Mouse (Mus musculus) liver, embryonic 13.5 days (tissue): ENCODE measurements around the gene Zbtb8a. TPM values are rescaled to one million over a fixed set of nuclear protein-coding genes. Genes with fewer than 3 reads are reported as not detected.

ENCODE experiments used
- ATAC-seq: fragments of 200-750 bp; cut with Nextera tagmentation; 2 replicates; pipeline ENCODE4 v1.8.0; 2017; ENCODE audit warnings: low read depth, mild to moderate bottlenecking, moderate number of reproducible peaks, moderate library complexity
- DNase-seq: peaks from one replicate; pipeline ENCODE4 v3.0.0; 2022
- H3K27ac ChIP-seq: fragments of 300-500 bp; sonication (generic); 2 replicates; pipeline ENCODE4 v1.5.1; 2015; ENCODE audit warnings: moderate library complexity, mild to moderate bottlenecking, inconsistent platforms
- H3K27me3 ChIP-seq: fragments of 300-500 bp; sonication (generic); 2 replicates; pipeline ENCODE4 v1.6.1; 2015; ENCODE audit warnings: mild to moderate bottlenecking, inconsistent platforms
- H3K36me3 ChIP-seq: fragments of 300-500 bp; sonication (generic); 2 replicates; pipeline ENCODE4 v1.6.1; 2015; ENCODE audit warnings: mild to moderate bottlenecking, inconsistent platforms
- H3K4me1 ChIP-seq: fragments of 300-500 bp; sonication (generic); replicated peaks from 2 replicates; pipeline ENCODE4 v1.6.1; 2015; ENCODE audit warnings: inconsistent platforms
- H3K4me2 ChIP-seq: fragments of 300-500 bp; sonication (generic); 2 replicates; pipeline ENCODE4 v1.6.1; 2015; ENCODE audit warnings: inconsistent platforms, mild to moderate bottlenecking, moderate library complexity
- H3K4me3 ChIP-seq: fragments of 300-500 bp; sonication (generic); replicated peaks from 2 replicates; pipeline ENCODE4 v1.5.1; 2015; ENCODE audit warnings: mild to moderate bottlenecking, inconsistent platforms
- H3K9ac ChIP-seq: fragments of 300-500 bp; sonication (generic); 2 replicates; pipeline ENCODE4 v1.6.1; 2015; ENCODE audit warnings: mild to moderate bottlenecking, inconsistent platforms
- H3K9me3 ChIP-seq: fragments of 300-500 bp; sonication (generic); replicated peaks from 2 replicates; pipeline ENCODE4 v1.6.1; 2016; ENCODE audit warnings: inconsistent platforms
- WGBS: fragments of 180-500 bp; shearing (Covaris S2); methylation state at CpG from one replicate; pipeline ENCODE4 v1.1.7; 2015; ENCODE audit not compliant: insufficient replicate concordance; 5-methylcytosine and 5-hydroxymethylcytosine counted together
- polyA plus RNA-seq: library from polyadenylated mRNA; unstranded; fragments of >200 nt; fragmentation: Nextera tagmentation; extraction: Ambion mirVana; gene quantifications from 2 replicates; pipeline ENCODE4 v1.2.1, GENCODE M21; 2015

Gene Zbtb8a
- polyA plus RNA-seq, 1 experiment from 2014 or later = 2.4 TPM

DNA sequence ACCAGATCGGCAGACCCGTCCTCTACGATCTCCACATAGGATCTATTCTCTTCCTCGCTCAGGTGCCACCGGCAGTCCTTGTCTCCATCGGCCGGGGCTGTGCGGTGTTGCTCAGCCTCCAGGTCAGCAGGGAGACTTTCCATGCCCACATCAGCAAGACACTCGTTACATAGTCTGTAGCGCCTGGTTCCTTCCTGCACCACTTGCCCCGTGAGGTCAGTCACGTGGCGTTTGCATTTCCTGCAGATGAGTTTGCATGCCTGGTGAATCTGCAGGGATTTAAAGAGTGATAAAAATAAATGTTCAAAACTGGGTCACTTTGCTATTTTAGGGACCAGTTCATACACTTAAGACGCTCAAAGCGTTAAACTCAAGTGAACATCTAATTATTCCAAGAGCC, 23.7 kb downstream of the Zbtb8a start:
- H3K4me1 ChIP-seq = peaks cover 8% of the 10 kb centered on the region
- H3K36me3 ChIP-seq = peaks cover 13% of the 10 kb centered on the region; the same call in 1 of the 2 replicates
- H3K27me3 ChIP-seq = no peaks in the 10 kb centered on the region
- no peak overlapping the region for H3K9ac ChIP-seq
- H3K4me3 ChIP-seq = no peak overlapping the region
- 64% methylated on average over 15 of the region's 15 CpGs for WGBS
- ATAC-seq (no peak), DNase-seq (no peak)
- H3K9me3 ChIP-seq = no peaks in the 10 kb centered on the region
- H3K27ac ChIP-seq = no peak overlapping the region
- H3K4me2 ChIP-seq = no peak overlapping the region

DNA sequence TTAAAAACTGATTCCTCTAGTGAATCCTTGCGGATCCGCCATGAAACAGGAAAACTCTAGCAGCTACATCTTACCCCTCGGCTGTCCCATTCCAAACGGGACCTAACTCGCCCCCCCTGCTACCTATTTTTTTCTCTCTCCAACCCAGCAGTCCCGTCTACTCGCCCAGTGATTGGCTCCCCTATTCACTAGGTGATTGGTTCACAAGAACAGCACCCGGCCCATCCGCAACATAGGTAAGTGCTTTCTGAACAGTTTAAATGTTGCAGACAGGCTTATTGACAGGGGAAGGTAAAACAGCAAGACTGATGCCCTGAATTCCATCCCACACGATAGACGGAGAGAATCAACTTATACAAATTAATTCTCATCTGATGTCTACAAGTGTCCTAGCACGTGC, 24.7 kb downstream of the Zbtb8a start:
- no peak for ATAC-seq

DNA sequence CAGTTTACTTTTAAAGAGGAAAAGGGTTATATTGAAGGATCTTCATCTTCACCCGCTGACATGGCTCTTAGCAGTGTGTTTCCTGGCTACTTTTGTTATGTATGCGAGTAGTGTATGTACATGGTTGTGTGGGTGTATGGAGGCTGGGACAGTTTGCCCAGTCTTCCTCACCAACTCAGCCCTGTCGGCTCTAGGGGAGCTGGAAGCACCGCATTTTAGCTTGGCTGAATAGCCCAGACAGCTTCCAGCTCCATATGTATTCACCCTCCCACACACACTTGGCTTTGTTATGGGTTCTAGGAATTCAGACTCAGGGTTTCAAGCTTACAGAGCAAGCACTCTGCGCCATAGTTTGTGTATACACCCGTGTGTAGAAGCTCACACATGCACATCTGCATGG, 26.8 kb downstream of the Zbtb8a start:
- Histone ChIP-seq H3K36me3 (peaks cover 21% of the 10 kb centered on the region), H3K27ac (no peak overlapping the region), H3K9ac (no peak overlapping the region), H3K4me2 (no peak overlapping the region), H3K9me3 (no peaks in the 10 kb centered on the region), H3K4me1 (peaks cover 8% of the 10 kb centered on the region), H3K4me3 (no peak overlapping the region), H3K27me3 (no peaks in the 10 kb centered on the region)
- ATAC-seq (0 out of 2 replicates have a peak, but pooled peaks have one; percentile 26), DNase-seq (no peak)
- 62% methylated on average over 6 of the region's 6 CpGs for WGBS

More for the DNA sequence above, 24.7 kb downstream of the Zbtb8a start:
- Histone ChIP-seq H3K4me1 (peaks cover 8% of the 10 kb centered on the region), H3K9me3 (no peaks in the 10 kb centered on the region), H3K27me3 (no peaks in the 10 kb centered on the region), H3K4me3 (no peak overlapping the region), H3K4me2 (no peak overlapping the region), H3K9ac (no peak overlapping the region), H3K27ac (no peak overlapping the region), H3K36me3 (peaks cover 13% of the 10 kb centered on the region; the same call in 1 of the 2 replicates)
- 85% methylated on average over 12 of the region's 12 CpGs for WGBS
- no peak for DNase-seq

DNA sequence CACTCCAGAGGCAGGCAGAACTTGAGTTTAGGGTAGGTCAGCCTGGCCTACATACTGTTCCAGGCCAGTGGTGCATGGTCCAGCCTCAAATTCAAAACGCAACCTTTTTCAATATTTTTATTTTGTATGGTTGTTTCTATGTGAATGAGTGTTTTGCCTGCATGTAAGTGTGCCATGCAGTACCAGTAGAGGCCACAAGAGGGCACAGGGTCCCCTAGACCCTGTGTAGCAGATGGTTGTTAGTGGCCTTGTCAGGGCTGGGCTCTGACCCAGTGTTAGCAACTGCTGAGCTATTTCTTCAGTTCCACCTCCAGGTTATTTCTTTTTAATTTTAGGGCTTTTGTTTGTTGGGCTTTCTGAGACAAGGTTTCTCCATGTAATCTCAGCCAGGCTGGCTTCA, 27.3 kb downstream of the Zbtb8a start:
- DNase-seq (no peak), ATAC-seq (peak; percentile 78; the same call in 1 of the 2 replicates)
- Histone ChIP-seq H3K4me1 (peaks cover 8% of the 10 kb centered on the region), H3K36me3 (peaks cover 19% of the 10 kb centered on the region), H3K9me3 (no peaks in the 10 kb centered on the region), H3K27ac (no peak overlapping the region), H3K4me2 (no peak overlapping the region), H3K9ac (no peak overlapping the region), H3K27me3 (no peaks in the 10 kb centered on the region), H3K4me3 (no peak overlapping the region)
- WGBS = 5% methylated on average over 1 of the region's 1 CpGs

DNA sequence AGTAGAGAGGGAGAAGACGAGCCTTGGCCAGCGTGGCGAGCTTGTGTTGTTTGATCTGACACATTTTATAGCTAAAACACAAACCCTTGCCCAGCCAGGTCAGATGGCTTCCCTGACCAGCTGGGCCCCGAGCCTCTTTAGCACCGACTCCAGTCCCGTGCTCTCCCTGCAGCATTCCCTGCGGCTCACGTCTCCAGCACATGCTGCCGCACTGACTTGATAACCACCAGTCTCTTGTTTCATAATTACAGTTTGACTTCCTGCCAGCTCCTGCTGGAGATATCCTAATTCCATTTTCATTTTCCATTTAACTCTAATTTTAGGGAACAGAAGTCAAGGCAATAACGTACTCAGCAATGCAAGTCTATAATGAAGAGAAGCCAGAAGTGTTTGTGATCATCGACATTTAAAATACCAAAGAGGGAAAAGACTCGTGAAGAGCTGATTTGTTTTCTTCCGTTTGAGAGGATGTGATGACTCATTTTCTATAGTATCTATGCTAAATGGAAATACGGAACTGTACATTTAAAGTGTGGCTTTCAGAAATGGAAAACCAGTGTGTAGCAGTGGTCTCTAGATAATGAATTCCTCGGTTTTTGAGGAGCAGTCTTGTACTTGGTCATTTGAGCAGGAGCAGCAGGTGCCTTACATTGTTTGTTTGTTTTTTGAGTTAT, 31.3 kb downstream of the Zbtb8a start:
- peaks cover 46% of the 10 kb centered on the region for H3K36me3 ChIP-seq
- H3K27me3 ChIP-seq = no peaks in the 10 kb centered on the region
- no peaks in the 10 kb centered on the region for H3K4me1 ChIP-seq
- no peak overlapping the region for H3K4me3 ChIP-seq
- peak overlapping the region; percentile 32; the same call in 1 of the 2 replicates for H3K27ac ChIP-seq
- no peak for DNase-seq
- no peaks in the 10 kb centered on the region for H3K9me3 ChIP-seq
- no peak overlapping the region for H3K4me2 ChIP-seq
- no peak for ATAC-seq
- no peak overlapping the region for H3K9ac ChIP-seq
- 77% methylated on average over 15 of the region's 15 CpGs for WGBS

DNA sequence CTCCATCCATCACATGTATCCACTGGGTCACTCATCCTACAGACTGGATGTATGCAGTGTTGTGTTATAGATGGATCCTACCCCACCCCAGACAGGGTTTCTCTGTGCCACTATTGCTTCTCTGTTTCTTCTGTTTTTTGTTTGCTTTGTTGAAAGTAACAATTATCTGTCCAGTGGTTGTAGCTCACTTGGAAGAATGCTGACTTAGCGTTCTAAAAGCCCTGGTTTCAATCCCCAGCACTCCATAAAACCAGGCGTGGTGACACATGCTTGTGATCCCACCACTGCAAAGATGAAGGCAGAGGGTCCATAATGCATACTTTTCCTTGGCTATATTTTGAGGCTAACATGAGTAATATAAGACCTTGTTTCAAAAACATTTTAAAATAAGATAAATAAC, 35.2 kb downstream of the Zbtb8a start:
- H3K36me3 ChIP-seq = peaks cover 48% of the 10 kb centered on the region
- WGBS = 81% methylated on average over 2 of the region's 2 CpGs
- H3K27ac ChIP-seq = peak overlapping the region; percentile 27; the same call in 1 of the 2 replicates

DNA sequence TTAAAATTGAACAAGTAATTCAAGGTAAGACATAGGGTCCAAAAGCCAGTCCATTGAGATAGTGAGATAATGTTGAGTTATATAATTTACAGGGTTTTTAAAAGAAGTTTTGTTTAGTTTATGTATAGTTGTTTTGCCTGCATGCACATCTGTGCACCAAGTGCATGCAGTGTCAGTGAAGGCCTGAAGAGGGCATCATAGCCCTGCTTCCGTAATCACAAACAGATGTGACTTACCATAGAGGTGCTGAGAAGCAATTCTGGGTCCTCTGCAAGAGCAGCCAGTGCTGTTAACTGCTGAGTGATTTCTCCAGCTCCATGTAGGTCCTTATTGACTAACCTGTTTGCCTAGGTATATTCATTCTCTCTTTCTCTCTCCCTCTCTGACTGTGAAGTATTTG, 36.0 kb downstream of the Zbtb8a start:
- H3K27ac ChIP-seq = no peak overlapping the region
- H3K9me3 ChIP-seq = no peaks in the 10 kb centered on the region
- H3K27me3 ChIP-seq = no peaks in the 10 kb centered on the region
- H3K36me3 ChIP-seq = peaks cover 46% of the 10 kb centered on the region
- H3K4me1 ChIP-seq = peaks cover 41% of the 10 kb centered on the region
- 89% methylated on average over 1 of the region's 1 CpGs for WGBS
- no peak overlapping the region for H3K4me2 ChIP-seq
- H3K9ac ChIP-seq = no peak overlapping the region
- ATAC-seq (no peak), DNase-seq (no peak)
- H3K4me3 ChIP-seq = no peak overlapping the region

More for the DNA sequence above, 35.2 kb downstream of the Zbtb8a start:
- Histone ChIP-seq H3K4me2 (no peak overlapping the region), H3K4me1 (peaks cover 33% of the 10 kb centered on the region), H3K9ac (no peak overlapping the region), H3K27me3 (no peaks in the 10 kb centered on the region), H3K4me3 (no peak overlapping the region), H3K9me3 (no peaks in the 10 kb centered on the region)
- ATAC-seq = no peak
- no peak for DNase-seq

DNA sequence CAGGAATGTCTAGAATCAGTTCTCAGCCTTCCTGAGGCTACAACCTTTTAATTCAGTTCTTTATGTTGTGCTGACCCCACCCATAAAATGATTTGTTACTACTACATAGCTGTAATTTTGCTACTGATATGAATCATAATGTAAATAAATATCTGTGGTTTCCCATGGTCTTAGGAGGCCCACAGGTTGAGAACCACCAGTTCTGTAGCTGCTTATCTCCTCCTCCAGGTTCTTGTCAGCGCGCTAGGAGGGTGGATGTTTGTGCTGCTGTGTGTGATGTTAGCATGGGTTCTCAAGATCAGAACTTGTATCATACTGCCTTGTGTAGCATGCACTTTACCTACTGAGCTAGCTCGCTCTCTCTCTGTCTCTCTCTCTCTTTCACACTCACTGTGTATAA, 38.2 kb downstream of the Zbtb8a start:
- DNase-seq = no peak
- peaks cover 50% of the 10 kb centered on the region for H3K4me1 ChIP-seq
- peak overlapping the region; percentile 12 for H3K9ac ChIP-seq
- peaks cover 30% of the 10 kb centered on the region for H3K36me3 ChIP-seq
- ATAC-seq = peak; percentile 77
- H3K9me3 ChIP-seq = no peaks in the 10 kb centered on the region
- H3K27me3 ChIP-seq = no peaks in the 10 kb centered on the region
- peak overlapping the region; percentile 50 for H3K4me2 ChIP-seq
- 0 out of 2 replicates have a peak overlapping the region, but pooled peaks have one; percentile 1 for H3K4me3 ChIP-seq
- 22% methylated on average over 3 of the region's 3 CpGs for WGBS
- peak overlapping the region; percentile 97 for H3K27ac ChIP-seq

DNA sequence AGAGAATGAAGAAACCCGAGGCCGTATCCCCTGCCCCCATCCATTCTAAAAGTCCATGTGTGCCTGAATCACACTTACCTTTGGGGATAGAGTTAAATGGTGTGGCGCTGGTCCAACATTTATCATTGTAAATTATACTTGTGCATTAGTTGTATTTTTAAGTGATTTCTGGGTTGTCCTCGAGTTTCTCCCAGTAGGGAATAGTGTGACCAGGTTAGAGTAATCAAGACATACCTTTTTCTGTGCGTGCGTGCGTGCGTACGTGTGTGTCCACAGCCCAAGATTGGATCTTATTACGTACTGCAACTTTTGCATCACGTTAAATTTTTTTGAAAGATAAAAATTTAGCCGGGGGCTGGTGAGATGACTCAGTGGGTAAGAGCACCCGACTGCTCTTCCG, 41.6 kb downstream of the Zbtb8a start:
- H3K4me1 ChIP-seq = peaks cover 77% of the 10 kb centered on the region
- ATAC-seq (no peak), DNase-seq (no peak)
- no peaks in the 10 kb centered on the region for H3K9me3 ChIP-seq
- peak overlapping the region; percentile 83 for H3K4me2 ChIP-seq
- 39% methylated on average over 14 of the region's 14 CpGs for WGBS
- H3K36me3 ChIP-seq = peaks cover 27% of the 10 kb centered on the region
- H3K27ac ChIP-seq = peak overlapping the region; percentile 99
- H3K9ac ChIP-seq = peak overlapping the region; percentile 84
- peak overlapping the region; percentile 90 for H3K4me3 ChIP-seq
- H3K27me3 ChIP-seq = no peaks in the 10 kb centered on the region

DNA sequence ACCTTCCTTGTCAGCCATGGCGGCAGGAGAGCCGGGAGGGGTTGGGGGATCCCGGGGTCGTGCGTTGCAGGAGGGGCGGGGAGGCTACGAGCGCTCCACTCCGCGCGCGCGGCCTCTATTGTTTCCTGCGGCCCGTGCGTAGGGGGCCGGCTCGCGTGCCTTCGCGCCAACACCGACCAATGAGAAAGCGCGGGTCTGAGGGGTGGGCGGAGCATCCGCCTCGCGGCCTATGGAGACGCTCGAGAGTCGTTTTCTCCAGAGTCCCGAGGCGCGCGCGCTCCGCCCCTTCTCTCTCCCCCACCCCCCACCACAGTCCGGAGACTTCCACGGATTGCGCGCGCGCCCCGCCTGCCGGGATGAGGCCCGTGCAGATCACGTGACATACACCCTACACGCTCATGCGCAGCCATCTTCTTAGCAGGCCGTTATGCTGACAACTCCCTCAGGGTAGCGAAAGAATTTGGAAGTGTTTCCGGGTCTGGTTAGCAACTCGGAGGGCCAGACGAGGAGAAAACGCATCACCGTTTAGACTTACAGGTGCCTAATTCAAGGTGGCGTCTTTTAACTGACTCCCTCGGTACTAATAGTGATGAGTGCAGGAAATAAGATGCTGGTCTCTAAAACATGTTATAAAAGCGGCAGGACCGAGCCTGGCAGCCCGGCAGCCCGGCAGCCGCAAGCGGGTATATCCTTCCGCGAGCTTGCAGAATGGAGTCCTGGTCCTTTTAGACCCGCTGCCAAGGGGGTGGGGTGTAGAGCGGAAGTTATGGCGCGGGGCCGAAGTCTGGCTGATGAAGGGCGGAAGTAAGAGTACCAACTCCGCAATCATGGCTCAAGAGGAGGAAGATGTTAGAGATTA, 42.5 kb downstream of the Zbtb8a start, which contains the start of the genes Rbbp4 and Zbtb8os:
Rbbp4 (minus strand) TSS at position 155 of the 859 bp plus-strand sequence.
Zbtb8os (plus strand) TSS at position 480 of the 859 bp plus-strand sequence.
- Histone ChIP-seq H3K4me1 (peaks cover 79% of the 10 kb centered on the region), H3K27ac (peak within 1 kb of the TSS; percentile 99), H3K4me3 (peak within 1 kb of the TSS; percentile 90), H3K9ac (peak within 1 kb of the TSS; percentile 89), H3K27me3 (no peaks in the 10 kb centered on the region), H3K9me3 (no peaks in the 10 kb centered on the region), H3K4me2 (peak within 1 kb of the TSS; percentile 83), H3K36me3 (peaks cover 35% of the 10 kb centered on the region)
- DNase-seq (peak; percentile 92), ATAC-seq (peak; percentile 91)
- under 1% methylated on average over 72 of the region's 73 CpGs for WGBS

DNA sequence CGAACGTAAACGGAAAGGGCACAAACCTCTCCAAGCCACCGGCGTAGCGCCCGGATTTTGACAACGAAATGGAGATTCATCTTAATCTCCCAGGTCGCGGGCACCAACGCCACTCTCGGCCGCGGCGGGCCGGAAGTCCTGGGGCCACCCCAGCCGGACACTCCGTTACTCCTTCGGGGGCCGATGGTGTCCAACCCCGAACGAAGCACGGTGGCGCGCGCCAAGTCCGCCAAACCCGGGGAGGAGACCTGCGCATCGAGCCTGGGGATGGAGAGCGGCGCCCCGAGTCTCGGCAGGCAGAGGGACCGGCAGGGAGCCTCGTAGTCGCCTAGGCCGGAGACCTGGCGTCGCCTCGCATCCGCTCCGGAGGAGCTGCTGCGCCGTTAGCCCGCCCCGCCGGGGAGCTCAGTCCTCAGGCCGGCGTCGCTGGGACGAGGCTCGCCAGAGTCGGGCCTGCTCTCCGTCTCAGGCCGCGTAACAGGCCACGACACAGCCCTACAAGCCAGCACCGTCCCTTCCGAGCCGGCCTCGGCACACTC, 43.2 kb downstream of the Zbtb8a start:
- Histone ChIP-seq H3K9me3 (no peaks in the 10 kb centered on the region), H3K4me3 (peak overlapping the region; percentile 90), H3K4me1 (peaks cover 75% of the 10 kb centered on the region), H3K4me2 (peak overlapping the region; percentile 83), H3K27ac (peak overlapping the region; percentile 94), H3K9ac (peak overlapping the region; percentile 89), H3K27me3 (no peaks in the 10 kb centered on the region), H3K36me3 (peaks cover 42% of the 10 kb centered on the region)
- ATAC-seq = peak; percentile 58
- WGBS = under 1% methylated on average over 62 of the region's 62 CpGs
- DNase-seq = no peak
